Mouse (Mus musculus) kidney, adult 2 months (tissue): ENCODE measurements around the gene Ndufc1.

Source experiments
- CTCF ChIP-seq: fragments of 200-500 bp; conservative IDR thresholded peaks from 2 replicates; pipeline ENCODE4 v1.5.1; 2011; ENCODE audit warnings: low read depth, mild to moderate bottlenecking, control low read depth, low read length, moderate library complexity, mixed read lengths; ENCODE audit not compliant: insufficient read depth, insufficient read length
- POLR2A ChIP-seq: fragments of 200-500 bp; IDR thresholded peaks from one replicate; pipeline ENCODE4 v1.6.1; 2011; ENCODE audit warnings: low read depth, low read length, control low read depth

DNA sequence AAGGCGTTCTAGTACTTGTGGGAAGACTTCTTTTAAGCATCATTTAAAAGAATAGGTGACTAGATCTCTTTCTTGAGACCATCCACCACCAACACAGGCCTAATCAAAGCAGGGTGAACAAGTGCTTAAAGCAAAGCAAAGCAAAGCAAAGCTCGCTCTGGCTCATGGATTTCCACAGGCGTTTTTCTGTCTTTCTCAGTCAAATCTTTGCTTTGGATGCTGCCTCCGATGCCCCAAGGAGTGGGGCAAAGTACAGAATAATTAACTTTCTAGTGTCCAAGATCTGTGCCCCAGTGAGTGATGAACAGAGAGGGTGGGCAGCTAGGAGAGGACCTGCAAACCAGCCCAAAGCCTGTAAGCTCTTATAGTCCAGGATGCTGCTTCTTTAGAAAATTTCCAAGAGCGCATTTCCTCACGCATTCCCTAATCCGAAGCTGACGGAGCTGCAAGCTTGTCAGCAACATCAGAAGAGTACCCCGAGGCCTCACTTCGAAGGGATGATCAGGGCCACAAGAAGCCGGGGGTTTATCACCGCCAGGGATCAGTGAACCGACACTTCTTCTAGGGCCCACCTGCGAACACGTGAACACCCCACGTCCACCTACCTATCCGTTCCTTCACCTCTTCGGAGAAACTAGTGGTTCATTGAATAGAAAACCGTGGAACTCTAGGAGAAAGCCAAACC, 13.2 kb downstream of the Ndufc1 start:
- TF ChIP-seq POLR2A (no peak), CTCF (no peak)
